Mouse (Mus musculus): ENCODE measurements at regions not wholly inside any gene's neighbourhood (a gene's known extent, or its start where the extent isn't known, plus 50 kb on each side); places are given as distances from the start of the nearest gene placed in this dataset.

- DNase-seq (ENCODE audit: low spot score), result no peak
Measured at GRCm38 (mm10) chr5:27963765-27964164, 107.4 kb upstream of the Insig1 start.

GRCm38 (mm10) chr5:27995186-27995585 lies 76.0 kb upstream of the Insig1 start:
- DNase-seq (ENCODE audit: low spot score), result peak; percentile 38

GRCm38 (mm10) chr5:27997751-27998150 lies 73.4 kb upstream of the Insig1 start:
- DNase-seq (ENCODE audit: low spot score), result no peak

- no peak for DNase-seq (ENCODE audit: low spot score)
Measured at GRCm38 (mm10) chr5:28002922-28003321, 68.2 kb upstream of the Insig1 start.

GRCm38 (mm10) chr5:28003756-28004486 lies 67.2 kb upstream of the Insig1 start:
- DNase-seq (ENCODE audit: low spot score), result no peak

- DNase-seq (ENCODE audit: low spot score), result no peak
Measured at GRCm38 (mm10) chr5:28004487-28004827, 66.7 kb upstream of the Insig1 start.

- no peak for DNase-seq (ENCODE audit: low spot score)
Measured at GRCm38 (mm10) chr5:28009386-28009785, 61.8 kb upstream of the Insig1 start.

GRCm38 (mm10) chr5:28009871-28010270 lies 61.3 kb upstream of the Insig1 start:
- no peak for DNase-seq (ENCODE audit: low spot score)

GRCm38 (mm10) chr5:28010529-28010928 lies 60.6 kb upstream of the Insig1 start:
- no peak for DNase-seq (ENCODE audit: low spot score)

- DNase-seq (ENCODE audit: low spot score), result no peak
Measured at GRCm38 (mm10) chr5:28012496-28012895, 58.7 kb upstream of the Insig1 start.

- no peak for DNase-seq (ENCODE audit: low spot score)
Measured at GRCm38 (mm10) chr5:28013619-28014273, 57.4 kb upstream of the Insig1 start.

- no peak for DNase-seq (ENCODE audit: low spot score)
Measured at GRCm38 (mm10) chr5:28019864-28020263, 51.3 kb upstream of the Insig1 start.

Measured in urinary bladder, adult 2 months (tissue).